Mouse (Mus musculus): ENCODE results near the gene Fuca1. TPM values are rescaled to one million over a fixed set of nuclear protein-coding genes. Genes with fewer than 3 reads are reported as not detected.

Gene Fuca1
- 100 to 1,000 TPM; 110 TPM for total RNA-seq (2023)

DNA sequence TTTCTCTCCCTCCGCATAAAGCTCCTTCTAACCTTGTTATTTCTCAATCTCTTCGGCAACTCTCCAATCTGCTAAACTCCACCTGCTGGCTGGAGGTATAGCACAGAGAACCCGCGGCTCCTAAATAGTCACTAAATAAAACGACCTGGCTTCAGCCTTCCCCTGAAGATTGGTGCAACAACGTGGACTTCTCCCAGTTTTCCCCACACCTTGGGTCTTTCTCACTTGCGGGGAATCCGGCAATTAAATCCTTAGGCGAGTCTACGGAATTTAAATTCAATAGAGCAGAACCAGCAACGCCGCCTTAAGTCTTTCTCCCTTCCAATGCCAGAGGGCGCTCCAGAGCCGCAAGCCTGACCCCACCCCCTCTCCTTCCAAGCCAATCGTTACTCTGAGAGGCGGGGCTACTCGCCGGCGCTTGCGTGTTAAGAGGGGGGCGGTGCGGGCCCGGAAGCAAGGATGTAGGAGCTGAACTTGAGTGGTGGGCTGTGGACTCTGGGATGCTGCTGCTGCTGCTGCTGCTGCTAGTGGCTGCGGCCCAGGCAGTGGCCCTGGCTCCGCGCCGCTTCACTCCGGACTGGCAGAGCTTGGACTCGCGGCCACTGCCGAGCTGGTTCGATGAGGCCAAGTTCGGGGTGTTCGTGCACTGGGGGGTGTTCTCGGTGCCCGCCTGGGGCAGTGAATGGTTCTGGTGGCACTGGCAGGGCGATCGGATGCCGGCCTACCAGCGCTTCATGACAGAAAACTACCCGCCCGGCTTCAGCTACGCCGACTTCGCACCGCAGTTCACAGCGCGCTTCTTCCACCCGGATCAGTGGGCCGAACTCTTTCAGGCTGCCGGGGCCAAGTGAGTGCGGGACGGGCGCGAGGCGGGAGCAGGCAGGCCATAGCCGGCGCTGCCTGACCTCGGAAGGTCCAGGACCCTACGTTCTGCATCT, at the start of gene Fuca1:
TSS of gene Fuca1 (plus strand) at position 432 of the 938 bp plus-strand sequence.

DNA sequence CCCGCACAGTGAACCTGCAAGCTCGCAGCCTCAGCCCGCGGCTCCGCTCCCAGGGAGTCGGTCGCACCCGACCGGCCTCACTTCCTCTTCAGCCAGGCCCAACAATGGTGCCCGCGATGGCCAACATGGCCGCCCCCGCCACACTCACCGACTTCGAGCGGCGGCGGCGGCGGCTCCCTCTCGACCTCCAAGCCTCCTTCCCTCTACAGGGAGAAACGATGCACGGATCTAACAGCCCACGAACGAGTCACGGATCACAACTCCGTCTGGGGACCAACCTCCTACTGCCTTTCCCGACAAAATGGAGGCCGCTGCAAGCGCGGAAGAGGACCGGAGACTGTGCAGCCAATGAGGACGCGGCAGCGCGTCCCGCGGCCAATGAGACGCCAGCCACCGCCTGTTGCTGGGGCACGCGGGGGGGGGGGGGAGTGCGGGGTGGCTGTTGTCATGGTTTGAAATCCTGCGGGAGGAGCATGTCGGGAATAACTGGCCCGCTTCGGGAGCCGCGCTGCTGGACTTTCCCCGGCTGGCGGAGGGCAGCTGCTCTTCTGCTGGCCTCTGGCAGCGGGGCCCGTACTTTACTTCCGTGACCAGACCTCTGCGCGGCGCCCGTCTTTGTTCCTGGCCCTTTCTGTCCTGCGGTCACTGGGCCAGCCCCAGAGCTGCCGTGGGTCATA, 46.9 kb upstream of the Fuca1 start, which contains the start of gene Pnrc2:
TSS of gene Pnrc2 (minus strand) at position 325 of the 677 bp plus-strand sequence.

DNA sequence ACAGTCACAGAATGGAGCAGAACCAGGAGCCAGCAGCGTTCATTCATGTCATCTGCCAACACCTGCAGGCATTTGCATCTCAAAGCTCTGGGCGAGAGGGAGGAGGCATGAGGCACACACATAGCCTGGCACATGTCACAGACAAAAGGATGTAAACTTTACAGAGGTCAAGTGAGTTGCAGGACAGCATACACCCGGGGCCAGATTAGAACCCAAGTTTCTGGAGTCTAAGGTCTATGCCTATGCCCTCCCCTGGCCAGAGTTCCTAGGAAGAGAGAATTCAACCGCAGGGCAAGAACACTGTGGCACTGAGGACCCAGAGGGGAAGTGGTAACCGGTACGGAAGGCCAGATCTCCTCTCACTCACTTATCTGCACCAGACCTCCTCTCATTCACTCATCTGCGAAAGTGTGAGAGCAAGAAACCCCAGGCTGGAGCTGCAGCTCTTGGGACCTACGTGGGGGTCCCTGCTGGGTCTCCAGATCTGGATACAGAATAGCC, 25.4 kb upstream of the Fuca1 start, which contains the start of gene Cnr2:
TSS of gene Cnr2 (plus strand) at position 324 of the 501 bp plus-strand sequence.

DNA sequence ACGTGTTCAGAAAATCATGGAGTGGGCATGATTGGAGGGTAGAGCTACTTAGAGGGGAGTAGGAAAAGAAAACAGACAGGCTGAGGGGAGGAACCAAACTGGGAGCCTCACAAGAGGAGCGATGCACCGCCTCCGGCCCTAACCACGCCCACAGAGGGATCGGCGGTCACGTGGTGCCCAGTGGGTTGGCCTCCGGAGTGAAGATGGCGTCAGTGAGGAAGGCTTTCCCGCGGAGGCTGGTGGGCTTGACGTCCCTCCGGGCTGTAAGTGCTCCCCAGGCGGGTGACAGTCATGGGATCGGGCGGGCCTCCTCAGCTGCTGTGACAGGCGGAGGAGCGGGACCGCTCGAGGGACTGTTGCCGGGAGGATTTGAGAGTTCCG, 25.7 kb downstream of the Fuca1 start, which contains the start of gene Hmgcl:
TSS of gene Hmgcl (plus strand) at position 171 of the 381 bp plus-strand sequence.

DNA sequence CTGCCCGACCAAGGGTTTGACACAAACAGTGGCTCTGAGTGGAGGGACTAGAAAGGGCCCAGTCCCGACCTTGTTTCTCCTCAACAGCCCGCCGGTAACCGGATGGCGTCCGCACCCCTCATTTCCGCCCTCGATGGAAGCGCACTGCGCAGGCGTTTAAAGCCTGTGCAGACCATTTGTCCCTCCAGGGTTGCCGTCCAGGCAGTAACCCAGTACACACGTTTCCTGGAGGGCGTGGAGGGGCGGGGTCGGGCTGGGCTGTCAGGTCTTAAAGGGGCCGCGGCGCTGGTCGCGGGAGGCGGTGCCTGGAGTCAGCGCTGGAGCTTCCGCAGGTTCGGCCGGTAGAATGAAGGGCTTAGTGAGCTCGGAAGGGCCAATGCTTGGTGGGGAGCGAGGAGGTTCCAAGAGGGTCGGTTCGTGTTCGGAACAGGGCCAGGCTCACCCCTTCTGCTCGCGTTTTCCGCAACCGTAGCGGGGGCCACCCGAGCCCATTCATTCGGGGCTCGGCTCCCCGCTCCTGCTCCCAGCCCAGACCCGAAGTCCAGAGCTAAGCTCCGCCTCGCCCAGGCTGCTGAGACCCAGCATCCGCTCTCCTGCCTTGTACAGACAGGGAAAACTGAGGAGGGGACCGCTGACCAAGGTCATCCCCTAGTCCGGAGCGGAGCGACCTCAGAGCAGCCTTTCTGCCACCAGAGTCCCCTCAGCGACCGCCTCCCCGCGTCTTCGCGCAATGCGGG, 43.1 kb downstream of the Fuca1 start, which contains the start of gene Gale:
TSS of gene Gale (plus strand) at position 271 of the 737 bp plus-strand sequence.

DNA sequence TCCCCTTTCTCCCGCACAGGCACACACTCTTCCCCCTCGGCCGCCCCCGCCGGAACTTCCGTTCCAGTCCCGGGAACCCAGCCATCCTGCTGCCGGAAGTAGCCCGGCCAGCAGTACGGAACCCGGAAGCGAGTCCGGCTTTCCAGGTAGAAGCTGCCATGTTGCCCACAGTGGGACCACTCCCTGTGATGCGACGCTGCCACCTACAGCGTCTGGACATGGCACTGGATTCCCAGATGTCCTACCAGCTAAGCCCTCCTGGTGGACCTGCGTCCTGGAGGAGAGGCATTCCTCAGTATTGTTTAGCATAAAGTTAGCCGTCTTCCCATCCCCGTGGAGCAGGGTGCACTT, 52.0 kb downstream of the Fuca1 start, which contains the start of gene Lypla2:
TSS of gene Lypla2 (minus strand) at position 71 of the 351 bp plus-strand sequence.

DNA sequence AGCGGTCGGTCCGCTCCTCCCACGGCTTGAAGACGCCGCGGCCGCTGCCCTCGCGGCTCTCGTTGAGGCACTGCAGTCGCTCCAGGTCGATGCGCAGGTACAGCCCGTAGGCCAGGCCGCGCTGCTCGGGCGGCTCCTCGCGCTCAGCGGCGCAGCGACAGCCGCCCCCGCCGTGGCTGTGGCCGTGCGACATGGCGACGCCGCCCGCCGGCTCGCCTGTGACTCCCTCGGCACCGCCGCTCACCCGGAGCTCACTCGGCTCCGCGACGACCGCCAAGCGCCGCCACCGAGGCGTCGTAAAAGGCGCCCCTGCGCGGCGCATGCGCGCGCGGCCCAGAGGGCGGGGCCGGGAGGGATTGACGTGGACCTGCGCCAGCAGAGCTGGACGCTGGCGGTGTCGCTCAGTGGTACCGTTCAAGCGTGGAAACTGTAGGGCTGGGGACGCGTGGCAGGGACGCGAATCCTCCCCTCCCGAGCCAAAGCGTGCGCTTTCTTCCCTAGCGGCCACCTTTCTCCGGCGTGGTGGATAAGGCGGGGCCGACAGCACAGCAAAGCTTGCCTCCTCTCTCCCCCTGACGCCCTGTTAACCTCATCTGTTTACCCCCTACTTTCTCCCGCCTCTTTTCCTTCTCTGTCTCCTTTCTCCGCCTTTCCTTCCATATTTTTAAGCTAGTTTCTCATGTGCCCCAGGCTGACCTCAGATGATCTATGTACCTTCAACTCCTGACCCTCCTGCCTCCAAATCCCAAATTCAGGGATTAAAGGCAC, 66.6 kb downstream of the Fuca1 start, which contains the start of gene Pithd1:
TSS of gene Pithd1 (minus strand) at position 322 of the 768 bp plus-strand sequence.

Other genes with a start within 250 kb of the Fuca1 start
- gene Ifnlr1, start 234.4 kb upstream of the Fuca1 start, total RNA-seq (2023) = 10 to 100 TPM; 40.1 to 46.4 TPM
- under 1 TPM in 1 of 2 experiments, not detected in 1; 0.22 TPM for gene Il22ra1, start 192.6 kb upstream of the Fuca1 start, total RNA-seq (2023)
- gene Myom3, start 161.0 kb upstream of the Fuca1 start, total RNA-seq (2023) = not detected
- gene Srsf10, start 65.0 kb upstream of the Fuca1 start, total RNA-seq (2023) = 10 to 100 TPM; 52.3 to 66.0 TPM
- 10 to 100 TPM; 83.0 to 85.8 TPM for gene Pnrc2, start 46.9 kb upstream of the Fuca1 start, total RNA-seq (2023)
- 10 to 100 TPM; 29.9 to 36.6 TPM for gene Cnr2, start 25.3 kb upstream of the Fuca1 start, total RNA-seq (2023)
- 10 to 100 TPM; 55.0 to 61.7 TPM for gene Hmgcl, start 25.7 kb downstream of the Fuca1 start, total RNA-seq (2023)
- gene Gale, start 43.0 kb downstream of the Fuca1 start, total RNA-seq (2023) = 10 to 100 TPM; 12.3 to 14.4 TPM
- 10 to 100 TPM; 86.7 to 96.1 TPM for gene Lypla2, start 51.9 kb downstream of the Fuca1 start, total RNA-seq (2023)
- 10 to 100 TPM; 27.9 to 29.7 TPM for gene Pithd1, start 66.5 kb downstream of the Fuca1 start, total RNA-seq (2023)
- 10 to 100 TPM; 58.8 to 65.0 TPM for gene Eloa, start 101.0 kb downstream of the Fuca1 start, total RNA-seq (2023)
- gene Rpl11, start 132.7 kb downstream of the Fuca1 start, total RNA-seq (2023) = 100 to 1,000 TPM; 312 to 313 TPM
- gene Id3, start 222.8 kb downstream of the Fuca1 start, total RNA-seq (2023) = 1 to 10 TPM; 2.5 to 2.6 TPM